Comparison of ENCODE assay signal across 8 mouse cellular contexts in genomic region chr4:132309849-132310472, GRCm38 (mm10). TPM values are rescaled to one million over a fixed set of nuclear protein-coding genes. Genes with fewer than 3 reads are reported as not detected.
DNase-seq lines count a peak whose midpoint lies in the region; ATAC-seq and TF ChIP-seq lines count a peak whose summit lies in the region.

No protein-coding gene starts in this region.

- peak; percentile 80 for TF ChIP-seq CTCF in liver, postnatal 0 days (IDR thresholded peaks at IDR 0.05; ENCODE audit: low read depth)

- DNase-seq in 3134 (ENCODE audit: extremely low read depth, insufficient read length, low spot score) (peak; percentile 50), ES-CJ7 (ENCODE audit: low read depth, low spot score) (peak; percentile 77)
- DNase-seq in heart, embryonic 10.5 days (ENCODE audit: low spot score) = no peak
- peak; percentile 62 for DNase-seq in liver, postnatal 0 days
- DNase-seq in neural tube, embryonic 11.5 days (ENCODE audit: low spot score) = peak; percentile 35
- DNase-seq in thymus, postnatal 4 days = peak; percentile 79

- H3K27ac ChIP-seq in heart, embryonic 10.5 days = peak overlapping the region; percentile 94
- H3K27ac ChIP-seq in kidney, embryonic 14.5 days (ENCODE audit: low read depth, low read length) = peak overlapping the region; percentile 85; the same call in 1 of the 2 replicates
- H3K27ac ChIP-seq in liver, postnatal 0 days (ENCODE audit: low read depth) = peak overlapping the region; percentile 71
- no peak overlapping the region; the same call in 1 of the 2 replicates for H3K27ac ChIP-seq in neural tube, embryonic 11.5 days (ENCODE audit: low read depth, low read length)

- H3K9me3 ChIP-seq in heart, embryonic 10.5 days = no peaks in the 10 kb centered on the region
- H3K9me3 ChIP-seq in kidney, embryonic 14.5 days (ENCODE audit: control insufficient read depth, low read length) = no peaks in the 10 kb centered on the region
- H3K9me3 ChIP-seq in liver, postnatal 0 days (ENCODE audit: low read length) = no peaks in the 10 kb centered on the region
- H3K9me3 ChIP-seq in neural tube, embryonic 11.5 days (ENCODE audit: control insufficient read depth, low read length) = no peaks in the 10 kb centered on the region

- H3K36me3 ChIP-seq in heart, embryonic 10.5 days = peaks cover 49% of the 10 kb centered on the region
- peaks cover 32% of the 10 kb centered on the region for H3K36me3 ChIP-seq in kidney, embryonic 14.5 days (ENCODE audit: control insufficient read depth, insufficient read depth, low read length)
- peaks cover 30% of the 10 kb centered on the region for H3K36me3 ChIP-seq in liver, postnatal 0 days (replicated peaks; ENCODE audit: insufficient read depth, low read length)
- H3K36me3 ChIP-seq in neural tube, embryonic 11.5 days (ENCODE audit: control insufficient read depth, insufficient read depth, low read length) = peaks cover 9% of the 10 kb centered on the region

- H3K27me3 ChIP-seq in heart, embryonic 10.5 days (ENCODE audit: insufficient read depth, poor library complexity, severe bottlenecking) = no peaks in the 10 kb centered on the region
- no peaks in the 10 kb centered on the region for H3K27me3 ChIP-seq in kidney, embryonic 14.5 days (ENCODE audit: control insufficient read depth, insufficient read depth, low read length)
- no peaks in the 10 kb centered on the region for H3K27me3 ChIP-seq in liver, postnatal 0 days (ENCODE audit: insufficient read depth, low read length)
- H3K27me3 ChIP-seq in neural tube, embryonic 11.5 days (ENCODE audit: control insufficient read depth, insufficient read depth, low read length) = no peaks in the 10 kb centered on the region

- peak overlapping the region; percentile 90 for H3K9ac ChIP-seq in kidney, embryonic 14.5 days (ENCODE audit: low read depth, low read length)
- H3K9ac ChIP-seq in liver, postnatal 0 days (replicated peaks) = peak overlapping the region; percentile 81
- H3K9ac ChIP-seq in neural tube, embryonic 11.5 days (ENCODE audit: low read length) = peak overlapping the region; percentile 82

- peak overlapping the region; percentile 79 for H3K4me3 ChIP-seq in heart, embryonic 10.5 days
- H3K4me3 ChIP-seq in kidney, embryonic 14.5 days (ENCODE audit: low read length) = peak overlapping the region; percentile 76
- peak overlapping the region; percentile 79 for H3K4me3 ChIP-seq in liver, postnatal 0 days (ENCODE audit: low read depth, low read length)
- H3K4me3 ChIP-seq in neural tube, embryonic 11.5 days (ENCODE audit: low read depth, low read length) = peak overlapping the region; percentile 73

- H3K4me2 ChIP-seq in kidney, embryonic 14.5 days (replicated peaks; ENCODE audit: low read depth, low read length) = peak overlapping the region; percentile 94
- H3K4me2 ChIP-seq in liver, postnatal 0 days (ENCODE audit: low read depth, low read length) = peak overlapping the region; percentile 80
- H3K4me2 ChIP-seq in neural tube, embryonic 11.5 days (ENCODE audit: low read depth) = peak overlapping the region; percentile 96

- TF ChIP-seq EP300 in liver, postnatal 0 days (IDR thresholded peaks at IDR 0.05; ENCODE audit: low read depth) = no peak

- 32% methylated on average over 10 of the region's 10 CpGs for WGBS in heart, embryonic 10.5 days
- 23% methylated on average over 10 of the region's 10 CpGs for WGBS in kidney, embryonic 14.5 days
- 23% methylated on average over 10 of the region's 10 CpGs for WGBS in liver, postnatal 0 days (ENCODE audit: insufficient replicate concordance)
- WGBS in neural tube, embryonic 11.5 days = 28% methylated on average over 10 of the region's 10 CpGs

- ATAC-seq in common myeloid progenitor, adult 5-6 weeks (replicated peaks; ENCODE audit: low read depth, poor library complexity, severe bottlenecking) = peak; percentile 21
- peak; percentile 38; the same call in 1 of the 2 replicates for ATAC-seq in kidney, embryonic 14.5 days (ENCODE audit: low FRiP score, low TSS enrichment)
- peak; percentile 9; the same call in 1 of the 2 replicates for ATAC-seq in liver, postnatal 0 days
- no peak for ATAC-seq in neural tube, embryonic 11.5 days (ENCODE audit: insufficient read depth, low FRiP score, low TSS enrichment)

- H3K4me1 ChIP-seq in heart, embryonic 10.5 days = peaks cover 7% of the 10 kb centered on the region
- 0 out of 2 replicates have a peak, but pooled peaks cover 4% of the 10 kb centered on the region for H3K4me1 ChIP-seq in kidney, embryonic 14.5 days (ENCODE audit: control insufficient read depth, insufficient read depth, low read length)
- H3K4me1 ChIP-seq in liver, postnatal 0 days (ENCODE audit: insufficient read depth) = peaks cover 12% of the 10 kb centered on the region
- peaks cover 6% of the 10 kb centered on the region for H3K4me1 ChIP-seq in neural tube, embryonic 11.5 days (ENCODE audit: control insufficient read depth, insufficient read depth, low read length)

RNA-seq across cellular contexts. Expression of gene Rab42, which starts 6.8 kb away (rescaled TPM):
- total RNA-seq in common myeloid progenitor, adult 5-6 weeks (2017) = not detected in 2 replicates
- polyA plus RNA-seq in heart, embryonic 10.5 days (2016; fragmentation: Nextera tagmentation; extraction: Ambion mirVana) = 1.1 and 1.9 TPM in 2 replicates
- 2.4 and 3.5 TPM in 2 replicates for polyA plus RNA-seq in kidney, embryonic 14.5 days (2014; fragmentation: Nextera tagmentation; extraction: Ambion mirVana)
- 0.30 and 0.73 TPM in 2 replicates for polyA plus RNA-seq in liver, postnatal 0 days (2015; fragmentation: Nextera tagmentation; extraction: Ambion mirVana)
- 0.74 and 0.78 TPM in 2 replicates for polyA plus RNA-seq in neural tube, embryonic 11.5 days (2014; fragmentation: Nextera tagmentation; extraction: Ambion mirVana)

RNA-seq across cellular contexts. Expression of gene Trnau1ap, which starts 19.4 kb away (rescaled TPM):
- total RNA-seq in common myeloid progenitor, adult 5-6 weeks (2017) = 23.9 and 43.7 TPM in 2 replicates
- polyA plus RNA-seq in heart, embryonic 10.5 days (2016; fragmentation: Nextera tagmentation; extraction: Ambion mirVana) = 82.0 and 92.0 TPM in 2 replicates
- polyA plus RNA-seq in kidney, embryonic 14.5 days (2014; fragmentation: Nextera tagmentation; extraction: Ambion mirVana) = 79.5 and 86.2 TPM in 2 replicates
- 30.4 and 33.8 TPM in 2 replicates for polyA plus RNA-seq in liver, postnatal 0 days (2015; fragmentation: Nextera tagmentation; extraction: Ambion mirVana)
- 79.3 and 82.9 TPM in 2 replicates for polyA plus RNA-seq in neural tube, embryonic 11.5 days (2014; fragmentation: Nextera tagmentation; extraction: Ambion mirVana)

RNA-seq across cellular contexts. Expression of gene Taf12, which starts 35.8 kb away (rescaled TPM):
- 30.2 and 45.8 TPM in 2 replicates for total RNA-seq in common myeloid progenitor, adult 5-6 weeks (2017)
- polyA plus RNA-seq in heart, embryonic 10.5 days (2016; fragmentation: Nextera tagmentation; extraction: Ambion mirVana) = 42.4 and 52.5 TPM in 2 replicates
- polyA plus RNA-seq in kidney, embryonic 14.5 days (2014; fragmentation: Nextera tagmentation; extraction: Ambion mirVana) = 42.7 and 46.6 TPM in 2 replicates
- 27.8 and 28.2 TPM in 2 replicates for polyA plus RNA-seq in liver, postnatal 0 days (2015; fragmentation: Nextera tagmentation; extraction: Ambion mirVana)
- 59.7 and 59.8 TPM in 2 replicates for polyA plus RNA-seq in neural tube, embryonic 11.5 days (2014; fragmentation: Nextera tagmentation; extraction: Ambion mirVana)

RNA-seq across cellular contexts. Expression of gene Rcc1, which starts 43.4 kb away (rescaled TPM):
- total RNA-seq in common myeloid progenitor, adult 5-6 weeks (2017) = 46.6 and 48.1 TPM in 2 replicates
- polyA plus RNA-seq in heart, embryonic 10.5 days (2016; fragmentation: Nextera tagmentation; extraction: Ambion mirVana) = 61.4 and 93.4 TPM in 2 replicates
- polyA plus RNA-seq in kidney, embryonic 14.5 days (2014; fragmentation: Nextera tagmentation; extraction: Ambion mirVana) = 63.6 and 66.2 TPM in 2 replicates
- polyA plus RNA-seq in liver, postnatal 0 days (2015; fragmentation: Nextera tagmentation; extraction: Ambion mirVana) = 21.3 and 25.6 TPM in 2 replicates
- 68.2 and 70.8 TPM in 2 replicates for polyA plus RNA-seq in neural tube, embryonic 11.5 days (2014; fragmentation: Nextera tagmentation; extraction: Ambion mirVana)

RNA-seq across cellular contexts. Expression of gene Gmeb1, which starts 48.6 kb away (rescaled TPM):
- total RNA-seq in common myeloid progenitor, adult 5-6 weeks (2017) = 23.2 and 26.9 TPM in 2 replicates
- polyA plus RNA-seq in heart, embryonic 10.5 days (2016; fragmentation: Nextera tagmentation; extraction: Ambion mirVana) = 32.5 and 37.6 TPM in 2 replicates
- 29.7 and 41.0 TPM in 2 replicates for polyA plus RNA-seq in kidney, embryonic 14.5 days (2014; fragmentation: Nextera tagmentation; extraction: Ambion mirVana)
- polyA plus RNA-seq in liver, postnatal 0 days (2015; fragmentation: Nextera tagmentation; extraction: Ambion mirVana) = 6.9 and 8.9 TPM in 2 replicates
- 36.9 and 41.6 TPM in 2 replicates for polyA plus RNA-seq in neural tube, embryonic 11.5 days (2014; fragmentation: Nextera tagmentation; extraction: Ambion mirVana)
